Mouse (Mus musculus) MEL (cell line): ENCODE results near the gene Tkt. TPM values are rescaled to one million over a fixed set of nuclear protein-coding genes. Genes with fewer than 3 reads are reported as not detected.

Experiments used
- DNase-seq: peaks from one replicate; pipeline ENCODE4 v3.0.0; 2011; ENCODE audit warnings: low read depth, low spot score
- H3K27ac ChIP-seq: 2 replicates; pipeline ENCODE4 v1.5.1; 2012; ENCODE audit warnings: low read depth, mild to moderate bottlenecking, control low read depth, low read length, moderate library complexity; ENCODE audit not compliant: control insufficient read depth
- H3K27me3 ChIP-seq, 2 experiments: fragments of 150-350 bp in 1 of 2; sonication (generic) in 1 of 2; 2 replicates each; pipeline ENCODE4 v1.6.1; 2012; ENCODE audit warnings: low read length in 2 of 2, mild to moderate bottlenecking in 2 of 2, improper control_type of control experiment in 1 of 2, moderate library complexity in 1 of 2; ENCODE audit not compliant: insufficient read depth in 2 of 2, control insufficient read depth in 1 of 2
- H3K36me3 ChIP-seq, 2 experiments: 2 replicates each; pipeline ENCODE4 v1.6.1; 2012 to 2014; ENCODE audit warnings: low read length in 2 of 2, improper control_type of control experiment in 1 of 2, inconsistent platforms in 1 of 2, mild to moderate bottlenecking in 1 of 2; ENCODE audit not compliant: insufficient read depth in 2 of 2, control insufficient read depth in 1 of 2
- H3K4me1 ChIP-seq, 2 experiments: fragments of 150-350 bp in 1 of 2; sonication (generic) in 1 of 2; 2 replicates each; pipeline ENCODE4 v1.6.1; 2012; ENCODE audit warnings: low read length in 2 of 2, improper control_type of control experiment in 1 of 2, mild to moderate bottlenecking in 1 of 2; ENCODE audit not compliant: insufficient read depth in 2 of 2, control insufficient read depth in 1 of 2
- H3K4me3 ChIP-seq, 2 experiments: fragments of 150-350 bp in 1 of 2; sonication (generic) in 1 of 2; 2 replicates each; pipeline ENCODE4 v1.5.1; 2012; ENCODE audit warnings: low read depth in 2 of 2, low read length in 2 of 2, mild to moderate bottlenecking in 2 of 2, moderate library complexity in 2 of 2, control low read depth in 1 of 2, improper control_type of control experiment in 1 of 2; ENCODE audit not compliant: control insufficient read depth in 1 of 2, insufficient read depth in 1 of 2
- H3K79me2 ChIP-seq: 2 replicates; pipeline ENCODE4 v1.6.1; 2012; ENCODE audit warnings: mild to moderate bottlenecking, low read length, moderate library complexity; ENCODE audit not compliant: control insufficient read depth, poor library complexity, insufficient read depth
- H3K9ac ChIP-seq: 2 replicates; pipeline ENCODE4 v1.6.1; 2012; ENCODE audit warnings: low read depth, mild to moderate bottlenecking, control low read depth, low read length, moderate library complexity; ENCODE audit not compliant: control insufficient read depth, poor library complexity, severe bottlenecking
- H3K9me3 ChIP-seq: fragments of 150-350 bp; sonication (generic); replicated peaks from 2 replicates; pipeline ENCODE4 v1.6.1; 2012; ENCODE audit warnings: mild to moderate bottlenecking, low read length, improper control_type of control experiment, moderate library complexity; ENCODE audit not compliant: insufficient read depth
- ELF1 ChIP-seq: IDR thresholded peaks from 2 replicates; pipeline ENCODE4 v1.6.1; 2014; ENCODE audit warnings: low read depth, mild to moderate bottlenecking, inconsistent platforms, low read length, improper control_type of control experiment, moderate library complexity
- EP300 ChIP-seq, 2 experiments: IDR thresholded peaks; 2 replicates each; pipeline ENCODE4 v1.6.1; 2011; ENCODE audit warnings: improper control_type of control experiment in 2 of 2, low read length in 2 of 2, low read depth in 1 of 2, mild to moderate bottlenecking in 1 of 2
- ETS1 ChIP-seq: IDR thresholded peaks from 2 replicates; pipeline ENCODE4 v1.6.1; 2012; ENCODE audit warnings: low read depth, mild to moderate bottlenecking, inconsistent platforms, low read length, improper control_type of control experiment, moderate library complexity
- HCFC1 ChIP-seq: IDR thresholded peaks from 2 replicates; pipeline ENCODE4 v1.6.1; 2012; ENCODE audit warnings: low read depth, mild to moderate bottlenecking, inconsistent platforms, low read length, improper control_type of control experiment, moderate library complexity
- MAX ChIP-seq: IDR thresholded peaks from 2 replicates; pipeline ENCODE4 v1.6.1; 2011; ENCODE audit warnings: low read length, improper control_type of control experiment
- MXI1 ChIP-seq: IDR thresholded peaks from 2 replicates; pipeline ENCODE4 v1.6.1; 2011; ENCODE audit warnings: mild to moderate bottlenecking, low read depth, low read length, improper control_type of control experiment
- MYC ChIP-seq: IDR thresholded peaks from 2 replicates; pipeline ENCODE4 v1.6.1; 2011; ENCODE audit warnings: low read depth, mild to moderate bottlenecking, low read length, improper control_type of control experiment, moderate library complexity
- POLR2AphosphoS5 ChIP-seq: IDR thresholded peaks from 2 replicates; pipeline ENCODE4 v1.6.1; 2012; ENCODE audit warnings: low read depth, borderline replicate concordance, mild to moderate bottlenecking, inconsistent platforms, low read length, moderate library complexity, mixed read lengths
- SIN3A ChIP-seq: IDR thresholded peaks from 2 replicates; pipeline ENCODE4 v1.6.1; 2012; ENCODE audit warnings: low read length, improper control_type of control experiment, inconsistent platforms
- SMC3 ChIP-seq: IDR thresholded peaks from 2 replicates; pipeline ENCODE4 v1.6.1; 2011; ENCODE audit warnings: low read depth, low read length, improper control_type of control experiment
- TCF12 ChIP-seq: IDR thresholded peaks from 2 replicates; pipeline ENCODE4 v1.6.1; 2014; ENCODE audit warnings: low read depth, mild to moderate bottlenecking, inconsistent platforms, low read length, improper control_type of control experiment, moderate library complexity
- UBTF ChIP-seq: IDR thresholded peaks from 2 replicates; pipeline ENCODE4 v1.6.1; 2012; ENCODE audit warnings: low read depth, mild to moderate bottlenecking, inconsistent platforms, low read length, improper control_type of control experiment, moderate library complexity, borderline replicate concordance; ENCODE audit not compliant: insufficient read depth
- ZMIZ1 ChIP-seq: IDR thresholded peaks from 2 replicates; pipeline ENCODE4 v1.6.1; 2012; ENCODE audit warnings: low read depth, mild to moderate bottlenecking, inconsistent platforms, low read length, improper control_type of control experiment, moderate library complexity
- ZNF384 ChIP-seq: IDR thresholded peaks from 2 replicates; pipeline ENCODE4 v1.6.1; 2012; ENCODE audit warnings: low read depth, mild to moderate bottlenecking, inconsistent platforms, low read length, improper control_type of control experiment
- polyA plus RNA-seq, 2 experiments: library from polyadenylated mRNA; stranded (reverse) in 1 of 2; unstranded in 1 of 2; fragments of >175 nt in 1 of 2; fragments of >200 nt in 1 of 2; gene quantifications; 2 replicates each; pipeline versions ENCODE4 v1.2.1 to v1.2.4; 2012; ENCODE audit warnings: low replicate concordance in 2 of 2, low read depth in 1 of 2; ENCODE audit not compliant: insufficient read length in 2 of 2, insufficient read depth in 1 of 2, missing spikeins in 1 of 2
- total RNA-seq: library from RNA; depleted of rRNA; stranded (reverse); fragments of 300-350 nt; gene quantifications from 2 replicates; pipeline ENCODE4 v1.2.3, GENCODE M21; 2012

Gene Tkt
- total and polyA plus RNA-seq, 3 experiments: 115 to 1,273 (median 640) TPM

DNA sequence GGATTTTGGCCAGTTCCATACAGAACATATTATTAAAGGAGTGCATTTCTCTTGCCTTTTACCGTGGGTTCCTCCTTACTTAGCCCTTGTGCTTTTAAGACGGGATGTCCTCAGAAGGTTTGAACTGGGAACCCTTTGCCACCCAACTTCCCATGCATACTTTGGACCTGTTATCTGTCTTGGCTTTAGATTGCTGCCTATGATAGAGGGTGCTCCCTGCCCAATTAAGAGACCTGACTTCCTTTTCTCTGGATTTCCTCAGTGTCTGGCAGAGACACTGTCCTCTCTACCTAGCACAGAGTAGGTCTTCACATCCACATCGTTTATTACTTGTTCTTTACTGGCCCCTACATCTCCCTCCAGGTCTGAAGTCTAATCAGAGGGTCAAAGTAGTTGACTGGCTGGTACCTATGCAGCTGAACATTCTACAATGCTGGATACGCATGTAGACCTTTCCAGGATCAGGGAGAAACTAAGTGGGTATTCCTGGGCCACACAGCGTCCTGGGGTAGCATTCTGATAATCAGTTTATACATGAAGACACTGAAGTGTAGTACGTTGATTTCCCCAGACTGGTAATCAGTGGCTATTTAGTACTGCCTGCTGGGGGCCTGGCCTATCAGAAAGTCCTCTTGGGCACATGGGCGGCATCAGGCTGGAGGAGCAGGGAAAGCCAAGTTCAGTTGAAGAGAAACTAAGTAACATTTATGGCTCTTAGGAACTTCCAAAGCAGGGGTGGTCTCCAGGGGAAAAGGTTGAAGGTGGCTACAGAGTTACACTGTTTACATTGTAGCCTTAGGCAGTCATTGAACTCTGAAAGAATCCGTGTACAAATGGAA, 2.3 kb downstream of the Tkt start (continued):
- TF ChIP-seq POLR2AphosphoS5 (no peak), MYC (no peak)
- TF ChIP-seq, all 39 proteins: peak for 6

DNA sequence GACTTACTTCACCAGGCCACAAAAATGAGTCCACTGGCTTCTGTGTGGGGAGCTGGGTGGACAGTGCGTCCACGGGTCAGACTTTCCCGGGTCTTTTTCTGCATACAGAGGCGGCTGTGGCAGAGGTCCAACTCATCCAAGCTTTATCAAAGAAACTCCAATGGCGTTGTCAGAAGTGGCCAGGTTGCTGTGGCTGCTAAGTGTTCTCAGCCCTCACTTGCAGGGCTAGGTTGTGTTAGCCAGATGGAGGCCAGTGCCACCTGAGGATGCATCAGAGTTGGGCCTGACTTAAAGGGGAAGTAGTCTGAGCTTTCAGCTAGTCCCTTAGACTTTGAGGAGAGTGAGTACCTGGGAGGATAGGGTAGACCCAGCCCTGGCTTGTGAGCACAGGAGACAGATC, 3.4 kb downstream of the Tkt start:
- DNase-seq: peak; percentile 73
- Histone ChIP-seq H3K36me3 (peaks cover 12 to 43% of the 10 kb centered on the region in 2 experiments), H3K27me3 (no peaks in the 10 kb centered on the region), H3K4me1 (peaks cover 7 to 47% of the 10 kb centered on the region in 2 experiments; a peak in 3 of 4 replicates), H3K9ac (peak overlapping the region; percentile 78), H3K79me2 (peaks cover 71% of the 10 kb centered on the region), H3K9me3 (no peaks in the 10 kb centered on the region), H3K27ac (0 out of 2 replicates have a peak overlapping the region, but pooled peaks have one; percentile 5), H3K4me3 (peak overlapping the region; percentile 69 to 85)
- TF ChIP-seq SIN3A (peak; percentile 46; the same call in 1 of the 2 replicates), SMC3 (no peak), EP300 (IDR thresholded peaks at IDR 0.05; ENCODE audit: low read depth in 1 of 2, low read length in 2 of 2) (0 out of 4 replicates have a peak, but pooled peaks of 1 of the 2 experiments have one; percentile 14), MYC (no peak), TCF12 (no peak)

DNA sequence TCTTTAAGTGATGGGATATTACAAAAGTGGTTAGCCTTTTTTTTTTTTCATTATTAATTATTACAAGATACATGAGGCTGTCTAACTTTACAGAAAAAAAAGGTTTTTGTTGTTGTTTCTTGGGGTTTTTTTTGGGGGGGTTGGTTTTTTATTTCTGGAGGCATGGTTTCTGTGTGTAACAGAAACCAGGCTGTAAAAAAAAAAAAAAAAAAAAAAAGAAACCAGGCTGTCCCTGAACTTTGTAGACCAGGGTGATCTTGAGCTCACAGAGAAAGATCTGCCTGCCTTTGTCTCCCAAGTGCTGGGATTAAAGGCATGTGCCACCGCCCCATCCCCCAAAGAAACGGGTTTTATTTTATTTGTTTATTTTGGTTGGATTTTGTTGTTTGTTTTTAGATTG, 3.8 kb downstream of the Tkt start:
- peak overlapping the region in 1 of 2 experiments; percentile 85; a peak in 2 of 4 replicates for H3K4me3 ChIP-seq
- peaks cover 7 to 47% of the 10 kb centered on the region in 2 experiments; a peak in 3 of 4 replicates for H3K4me1 ChIP-seq
- TF ChIP-seq ELF1 (no peak), ZNF384 (peak; percentile 54)

DNA sequence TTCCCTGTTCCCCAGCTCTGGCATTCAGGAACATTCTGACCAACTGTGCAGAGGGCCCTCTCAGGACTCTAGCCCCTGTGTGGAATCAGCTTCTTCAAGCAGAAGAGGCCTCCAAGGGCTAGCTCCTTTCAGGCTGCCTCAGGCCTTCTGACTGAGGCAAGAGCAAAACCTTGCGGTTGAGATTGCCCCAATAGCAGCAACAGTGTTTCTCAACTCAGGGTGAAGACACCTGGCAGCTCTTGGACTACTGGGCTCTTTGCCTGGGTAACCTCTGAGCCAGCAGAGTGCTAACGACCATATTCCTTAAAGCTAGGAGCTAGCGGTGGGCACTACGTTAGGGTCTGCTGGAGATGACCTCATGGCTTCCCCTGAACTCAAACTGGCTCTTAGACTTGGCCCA, 5.0 kb downstream of the Tkt start:
- Histone ChIP-seq H3K79me2 (peaks cover 87% of the 10 kb centered on the region), H3K4me3 (no peak overlapping the region), H3K36me3 (peaks cover 15 to 41% of the 10 kb centered on the region in 2 experiments), H3K4me1 (peaks cover 5 to 43% of the 10 kb centered on the region in 2 experiments; a peak in 3 of 4 replicates)
- DNase-seq: no peak
- no peak for TF ChIP-seq MXI1
- no peak for TF ChIP-seq SMC3
- TF ChIP-seq HCFC1: no peak
- no peak for TF ChIP-seq ETS1
- no peak for TF ChIP-seq ZMIZ1
- TF ChIP-seq UBTF: no peak
- TF ChIP-seq MAX: no peak
- TF ChIP-seq ZNF384: no peak
- TF ChIP-seq, all 39 proteins: peak for 0
- Histone ChIP-seq H3K27me3 (no peaks in the 10 kb centered on the region), H3K9ac (no peak overlapping the region), H3K27ac (no peak overlapping the region), H3K9me3 (no peaks in the 10 kb centered on the region)

More for the DNA sequence above, 3.8 kb downstream of the Tkt start:
- peaks cover 75% of the 10 kb centered on the region for H3K79me2 ChIP-seq
- no peak overlapping the region; the same call in 1 of the 2 replicates for H3K9ac ChIP-seq
- H3K36me3 ChIP-seq: peaks cover 14 to 43% of the 10 kb centered on the region in 2 experiments
- no peaks in the 10 kb centered on the region for H3K27me3 ChIP-seq
- H3K27ac ChIP-seq: no peak overlapping the region
- H3K9me3 ChIP-seq: no peaks in the 10 kb centered on the region
- DNase-seq: no peak
